In genomic region chr19:3847711-3848110, GRCm38 (mm10) we compare ENCODE assay signal across 21 mouse cellular contexts. TPM values are rescaled to one million over a fixed set of nuclear protein-coding genes. Genes with fewer than 3 reads are reported as not detected.
A peak's percentile ranks its signal among the peaks of the same experiment; 100 is the strongest.
DNase-seq lines count a peak whose midpoint lies in the region; ATAC-seq and TF ChIP-seq lines count a peak whose summit lies in the region.
"Had no signal": no experiment of that assay in that cellular context is flagged by ENCODE, and none has a peak within 500 bp of the region (broad histone marks: within the 10 kb centered on the region; RNA-seq: fewer than 3 reads in every experiment).

No protein-coding gene starts in this region.

- TF ChIP-seq EP300 in lung, postnatal 0 days (IDR thresholded peaks at IDR 0.05), result no peak

- no peak overlapping the region for H3K4me2 ChIP-seq in intestine, postnatal 0 days (replicated peaks; ENCODE audit: low read depth)
- H3K4me2 ChIP-seq in intestine, embryonic 16.5 days (ENCODE audit: low read depth, low read length), result no peak overlapping the region
- no peak overlapping the region for H3K4me2 ChIP-seq in lung, postnatal 0 days (replicated peaks; ENCODE audit: low read depth, low read length)
- H3K4me2 ChIP-seq: forebrain, embryonic 13.5 days; heart, embryonic 11.5 days; hindbrain, embryonic 13.5 days; intestine, embryonic 15.5 days had no signal

- H3K4me3 ChIP-seq in intestine, postnatal 0 days (ENCODE audit: low read depth, low read length), result no peak overlapping the region
- H3K4me3 ChIP-seq in intestine, embryonic 16.5 days (ENCODE audit: low read length), result no peak overlapping the region
- no peak overlapping the region for H3K4me3 ChIP-seq in lung, postnatal 0 days (ENCODE audit: low read depth, low read length)
- H3K4me3 ChIP-seq: forebrain, embryonic 10.5 days; forebrain, embryonic 13.5 days; heart, adult 2 months; hindbrain, embryonic 10.5 days; hindbrain, embryonic 13.5 days; intestine, embryonic 15.5 days had no signal

- no peak for TF ChIP-seq CTCF in intestine, postnatal 0 days (IDR thresholded peaks at IDR 0.05; ENCODE audit: low read depth)
- TF ChIP-seq CTCF in lung, postnatal 0 days (IDR thresholded peaks at IDR 0.05), result no peak

- peak; percentile 42 for DNase-seq in cerebellum, adult 9-10 months
- no peak for DNase-seq in cerebellum, postnatal 14 days
- no peak for DNase-seq in lung, postnatal 0 days (ENCODE audit: low spot score)
- no peak for DNase-seq in lung, postnatal 36 days
- DNase-seq: cerebellum, adult 18-20 months; cerebellum, postnatal 36 days; gastrocnemius, postnatal 10 days; gastrocnemius, postnatal 36 days; heart, adult 2 months; heart, postnatal 36 days had no signal

- H3K27me3 ChIP-seq in intestine, postnatal 0 days (replicated peaks; ENCODE audit: control insufficient read depth, insufficient read depth, low read length), result no peaks in the 10 kb centered on the region
- H3K27me3 ChIP-seq in intestine, embryonic 16.5 days (replicated peaks; ENCODE audit: control insufficient read depth, insufficient read depth, low read length), result no peaks in the 10 kb centered on the region
- H3K27me3 ChIP-seq in lung, postnatal 0 days (replicated peaks; ENCODE audit: insufficient read depth, low read length), result no peaks in the 10 kb centered on the region
- H3K27me3 ChIP-seq: forebrain, embryonic 13.5 days; hindbrain, embryonic 13.5 days; intestine, embryonic 15.5 days had no signal

- no peak overlapping the region for H3K9ac ChIP-seq in intestine, postnatal 0 days (ENCODE audit: low read depth, low read length)
- H3K9ac ChIP-seq in intestine, embryonic 16.5 days (ENCODE audit: low read depth, low read length), result no peak overlapping the region
- H3K9ac ChIP-seq in lung, postnatal 0 days (replicated peaks; ENCODE audit: low read depth), result no peak overlapping the region
- H3K9ac ChIP-seq: forebrain, embryonic 13.5 days; hindbrain, embryonic 13.5 days; intestine, embryonic 15.5 days had no signal

- no peak for ATAC-seq in intestine, postnatal 0 days
- no peak for ATAC-seq in intestine, embryonic 16.5 days
- no peak for ATAC-seq in lung, postnatal 0 days
- ATAC-seq: CD4-positive, CD25-positive, alpha-beta regulatory T cell, adult 4 months; forebrain, embryonic 13.5 days; forebrain, embryonic 16.5 days; hindbrain, embryonic 16.5 days; intestine, embryonic 15.5 days had no signal

- WGBS in intestine, postnatal 0 days, result 74% methylated on average over 5 of the region's 5 CpGs
- WGBS in intestine, embryonic 16.5 days, result 74% methylated on average over 5 of the region's 5 CpGs
- WGBS in lung, postnatal 0 days, result 60% methylated on average over 5 of the region's 5 CpGs

- 0 out of 2 replicates have a peak overlapping the region, but pooled peaks have one; percentile 5 for H3K27ac ChIP-seq in intestine, postnatal 0 days (ENCODE audit: low read depth, low read length)
- no peak overlapping the region for H3K27ac ChIP-seq in intestine, embryonic 16.5 days (ENCODE audit: low read length)
- 0 out of 2 replicates have a peak overlapping the region, but pooled peaks have one; percentile 63 for H3K27ac ChIP-seq in lung, postnatal 0 days (ENCODE audit: low read length)
- H3K27ac ChIP-seq: forebrain, embryonic 10.5 days; forebrain, embryonic 13.5 days; heart, adult 2 months; hindbrain, embryonic 10.5 days; hindbrain, embryonic 13.5 days had no signal

- no peaks in the 10 kb centered on the region for H3K9me3 ChIP-seq in intestine, postnatal 0 days (ENCODE audit: control insufficient read depth)
- H3K9me3 ChIP-seq in intestine, embryonic 16.5 days (ENCODE audit: control insufficient read depth, low read length), result no peaks in the 10 kb centered on the region
- H3K9me3 ChIP-seq in lung, postnatal 0 days (ENCODE audit: low read length), result no peaks in the 10 kb centered on the region
- H3K9me3 ChIP-seq: forebrain, embryonic 10.5 days; forebrain, embryonic 13.5 days; hindbrain, embryonic 10.5 days; hindbrain, embryonic 13.5 days; intestine, embryonic 15.5 days had no signal

- H3K4me1 ChIP-seq in intestine, postnatal 0 days (replicated peaks; ENCODE audit: control insufficient read depth, insufficient read depth, low read length), result peaks cover 5% of the 10 kb centered on the region; the same call in 1 of the 2 replicates
- peaks cover 12% of the 10 kb centered on the region; the same call in 1 of the 2 replicates for H3K4me1 ChIP-seq in intestine, embryonic 16.5 days (ENCODE audit: control insufficient read depth, insufficient read depth, low read length)
- peaks cover 9% of the 10 kb centered on the region; the same call in 1 of the 2 replicates for H3K4me1 ChIP-seq in lung, postnatal 0 days (ENCODE audit: insufficient read depth, low read depth, low read length)

- H3K36me3 ChIP-seq in intestine, postnatal 0 days (ENCODE audit: control insufficient read depth, insufficient read depth), result no peaks in the 10 kb centered on the region
- no peaks in the 10 kb centered on the region for H3K36me3 ChIP-seq in intestine, embryonic 16.5 days (ENCODE audit: control insufficient read depth, insufficient read depth, low read length)
- H3K36me3 ChIP-seq in lung, postnatal 0 days (ENCODE audit: insufficient read depth, low read length), result no peaks in the 10 kb centered on the region
- H3K36me3 ChIP-seq: forebrain, embryonic 10.5 days; hindbrain, embryonic 10.5 days; hindbrain, embryonic 13.5 days; intestine, embryonic 15.5 days had no signal

RNA-seq across cellular contexts. Expression of gene Chka, which starts 3.9 kb away (rescaled TPM):
- polyA plus RNA-seq in intestine, postnatal 0 days (2015; fragmentation: Nextera tagmentation; extraction: Ambion mirVana), result 113 and 155 TPM in 2 replicates
- 57.8 and 67.5 TPM in 2 replicates for polyA plus RNA-seq in intestine, embryonic 16.5 days (2015; fragmentation: Nextera tagmentation; extraction: Ambion mirVana)
- polyA plus RNA-seq in lung, postnatal 0 days (2015; fragmentation: Nextera tagmentation; extraction: Ambion mirVana), result 65.9 and 68.1 TPM in 2 replicates

RNA-seq across cellular contexts. Expression of gene Tcirg1, which starts 59.2 kb away (rescaled TPM):
- 76.2 and 83.0 TPM in 2 replicates for polyA plus RNA-seq in intestine, postnatal 0 days (2015; fragmentation: Nextera tagmentation; extraction: Ambion mirVana)
- 73.3 and 84.5 TPM in 2 replicates for polyA plus RNA-seq in intestine, embryonic 16.5 days (2015; fragmentation: Nextera tagmentation; extraction: Ambion mirVana)
- 31.8 and 33.1 TPM in 2 replicates for polyA plus RNA-seq in lung, postnatal 0 days (2015; fragmentation: Nextera tagmentation; extraction: Ambion mirVana)
